Mouse (Mus musculus) E14TG2a.4 (cell line): ENCODE data around the gene Fbxo41.

ENCODE experiments used
- H3K27me3 ChIP-seq: 2 replicates; pipeline ENCODE4 v1.6.1; 2014; ENCODE audit warnings: low read length, control low read depth; ENCODE audit not compliant: insufficient read depth
- H3K36me3 ChIP-seq: 2 replicates; pipeline ENCODE4 v1.6.1; 2014; ENCODE audit warnings: low read length, control low read depth; ENCODE audit not compliant: insufficient read depth
- H3K4me1 ChIP-seq: replicated peaks from 2 replicates; pipeline ENCODE4 v1.6.1; 2014; ENCODE audit warnings: low read depth, low read length, control low read depth
- H3K4me3 ChIP-seq: replicated peaks from 2 replicates; pipeline ENCODE4 v1.5.1; 2014; ENCODE audit warnings: mild to moderate bottlenecking, low read length
- H3K9me3 ChIP-seq: 2 replicates; pipeline ENCODE4 v1.6.1; 2014; ENCODE audit warnings: low read length, control low read depth
- CTCF ChIP-seq: conservative IDR thresholded peaks from 2 replicates; pipeline ENCODE4 v1.5.1; 2014; ENCODE audit warnings: low read length
- NANOG ChIP-seq: IDR thresholded peaks from 2 replicates; pipeline ENCODE4 v1.6.1; 2014; ENCODE audit warnings: borderline replicate concordance, low read length, mixed read lengths
- POU5F1 ChIP-seq: IDR thresholded peaks from 2 replicates; pipeline ENCODE4 v1.6.1; 2014; ENCODE audit warnings: low read length, borderline replicate concordance

Gene Fbxo41

DNA sequence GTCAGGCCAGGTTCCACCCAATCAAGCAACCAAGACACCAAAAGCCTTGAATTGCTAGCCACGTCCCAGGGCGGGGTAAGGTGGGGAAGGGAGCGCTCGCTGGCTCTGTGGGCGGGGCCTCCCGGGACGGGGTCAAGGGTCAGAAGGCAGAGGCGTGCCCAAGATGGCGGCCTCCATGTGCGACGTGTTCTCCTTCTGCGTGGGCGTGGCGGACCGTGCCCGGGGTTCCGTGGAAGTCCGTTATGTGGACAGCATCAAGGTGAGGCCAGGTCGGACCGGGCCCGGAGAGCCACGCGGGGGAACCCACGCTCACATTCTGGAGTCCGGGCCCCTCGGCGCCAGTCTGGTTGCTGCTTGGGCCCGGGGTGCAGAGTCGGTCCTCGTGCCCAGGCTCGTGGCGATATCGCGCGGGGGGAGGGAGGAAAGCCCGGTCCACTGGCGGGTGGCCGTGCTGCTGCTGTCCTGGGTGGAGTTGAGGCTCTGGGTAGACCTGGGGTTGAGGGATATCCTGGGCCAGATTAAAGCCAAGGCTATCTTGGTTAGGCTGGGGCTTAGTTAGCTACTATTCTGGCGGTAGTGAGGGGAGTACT is 70.9 kb downstream of the Fbxo41 start, which contains the start of gene Smyd5:
Smyd5 (plus strand) TSS at position 148 of the 590 bp plus-strand sequence.
- Histone ChIP-seq H3K36me3 (peaks cover 22% of the 10 kb centered on the region), H3K4me1 (peaks cover 48% of the 10 kb centered on the region), H3K4me3 (peak within 1 kb of the TSS; percentile 100), H3K27me3 (peaks cover 15% of the 10 kb centered on the region), H3K9me3 (no peaks in the 10 kb centered on the region)
- no peak for TF ChIP-seq NANOG
- TF ChIP-seq POU5F1: no peak
- no peak for TF ChIP-seq CTCF

- Histone ChIP-seq H3K4me1 (peaks cover 44% of the 10 kb centered on the region), H3K27me3 (peaks cover 20% of the 10 kb centered on the region), H3K36me3 (peaks cover 17% of the 10 kb centered on the region), H3K9me3 (no peaks in the 10 kb centered on the region), H3K4me3 (peak overlapping the region; percentile 100)
- TF ChIP-seq CTCF (no peak), NANOG (no peak), POU5F1 (no peak)
Measured at GRCm38 (mm10) chr6:85431274-85431841, 71.4 kb downstream of the Fbxo41 start.

GRCm38 (mm10) chr6:85423836-85424379 is 78.9 kb downstream of the Fbxo41 start, which contains the start of gene Noto:
Gene Noto (plus strand): TSS chr6:85423886.
- Histone ChIP-seq H3K9me3 (no peaks in the 10 kb centered on the region), H3K36me3 (no peaks in the 10 kb centered on the region), H3K4me3 (peak within 1 kb of the TSS; percentile 71), H3K4me1 (peaks cover 22% of the 10 kb centered on the region), H3K27me3 (peaks cover 66% of the 10 kb centered on the region)
- TF ChIP-seq CTCF: no peak
- TF ChIP-seq NANOG: no peak
- TF ChIP-seq POU5F1: no peak
